Mouse (Mus musculus) cerebellum, adult 9-11 months (tissue): ENCODE data around the gene Ccl6.

Source experiments
- DNase-seq: peaks from one replicate; pipeline ENCODE4 v3.0.0; 2022

Ccl6 gene

DNA sequence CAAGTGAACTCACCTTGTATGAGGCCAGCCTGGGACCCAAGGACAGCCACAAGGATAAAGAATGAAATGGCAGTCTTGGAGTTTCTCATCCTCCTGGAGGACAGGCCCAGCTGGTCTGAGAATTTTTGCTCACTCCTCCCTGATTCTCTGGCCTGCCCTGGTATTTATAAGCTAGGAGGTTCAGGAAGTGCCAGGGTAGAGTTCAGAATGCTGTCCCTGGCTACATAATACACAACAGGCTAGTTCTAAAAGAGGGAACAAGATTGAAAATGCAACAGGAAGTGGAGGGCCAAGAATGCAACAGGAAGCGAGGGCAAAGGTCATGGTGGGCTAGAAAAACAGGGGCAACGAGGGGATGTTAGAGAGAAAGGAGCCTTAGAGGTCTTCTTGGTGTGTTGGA lies at the start of gene Ccl6:
Gene Ccl6, minus strand, starts transcription at position 235 of the 400 bp plus-strand sequence.
- no peak for DNase-seq

DNA sequence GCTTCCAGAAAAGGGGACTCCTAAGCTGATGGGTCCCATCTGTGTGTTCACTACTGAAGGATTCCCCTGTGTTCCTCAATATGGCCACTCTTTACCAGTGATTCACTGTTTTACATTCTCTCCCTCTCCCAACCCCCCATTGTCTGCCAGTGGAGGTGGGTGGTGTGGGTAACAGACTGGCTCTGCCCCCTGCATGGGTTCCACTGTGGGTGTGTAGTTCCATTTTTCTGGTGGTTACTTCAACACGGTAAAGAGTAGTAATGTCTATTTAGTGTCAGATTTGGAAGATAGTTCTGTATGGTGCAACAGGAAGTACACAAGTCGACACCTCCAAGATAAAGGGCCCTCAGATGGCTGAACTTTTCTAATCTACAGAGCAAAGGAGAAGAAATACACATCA lies 48.3 kb upstream of the Ccl6 start:
- DNase-seq, result no peak

DNA sequence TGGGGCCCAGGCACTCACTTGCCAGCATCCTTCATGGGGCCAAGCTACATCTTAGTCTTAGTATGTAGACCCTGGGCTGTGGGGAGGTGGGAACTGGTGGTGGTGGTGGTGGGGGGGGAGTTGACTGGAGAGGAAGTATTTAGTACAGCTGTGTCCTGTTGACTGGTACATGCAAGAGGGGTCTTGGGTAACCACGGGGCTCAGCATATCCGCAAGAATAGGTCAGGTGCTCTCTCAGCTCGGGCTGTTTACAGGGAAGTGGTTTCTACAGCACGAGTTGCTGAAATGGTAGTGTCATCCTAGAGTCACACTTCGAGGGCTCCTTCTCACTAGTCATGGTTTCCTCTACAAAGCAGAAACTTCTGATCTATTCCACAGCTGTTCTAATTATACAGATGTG lies 47.3 kb upstream of the Ccl6 start:
- DNase-seq, result no peak

DNA sequence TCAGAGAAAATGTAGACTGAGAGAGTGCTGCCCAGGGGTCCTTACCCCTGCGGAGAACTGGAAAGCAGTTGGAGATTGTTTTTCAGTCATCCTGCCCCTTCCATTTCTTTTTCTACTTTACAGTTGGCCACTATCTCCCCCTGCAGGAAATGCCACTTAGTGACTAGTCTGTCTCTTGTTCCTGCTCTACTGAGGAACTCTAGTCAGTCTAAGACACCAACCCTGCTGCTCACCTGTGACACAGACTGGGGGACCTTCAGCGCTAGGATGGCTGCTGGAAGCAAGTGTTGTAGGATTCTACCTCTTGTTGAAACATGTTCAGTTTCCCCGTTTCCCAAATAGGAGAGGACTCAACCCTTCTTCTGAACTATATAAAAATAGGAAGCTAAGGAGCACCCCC lies 46.6 kb upstream of the Ccl6 start:
- DNase-seq, result no peak

DNA sequence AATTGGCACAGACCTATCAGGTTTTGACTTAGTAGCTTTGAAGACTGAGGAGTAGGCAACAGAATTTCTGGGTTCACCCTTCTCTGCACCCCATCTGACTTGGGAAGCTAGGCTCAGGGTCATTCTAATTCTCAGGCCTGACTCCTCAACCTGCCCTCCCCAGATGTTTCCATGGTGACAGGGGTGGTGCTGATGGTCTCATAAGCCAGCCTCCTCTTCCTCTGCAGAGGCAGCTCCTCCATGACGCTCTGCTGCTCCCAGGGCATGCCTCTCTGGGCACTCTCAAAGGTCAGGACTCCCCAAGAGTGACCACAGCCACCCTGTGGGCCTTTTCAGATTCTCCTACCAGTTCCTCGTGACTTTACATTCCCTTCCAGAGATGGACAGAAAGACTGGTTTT lies 46.0 kb upstream of the Ccl6 start:
- DNase-seq, result no peak

DNA sequence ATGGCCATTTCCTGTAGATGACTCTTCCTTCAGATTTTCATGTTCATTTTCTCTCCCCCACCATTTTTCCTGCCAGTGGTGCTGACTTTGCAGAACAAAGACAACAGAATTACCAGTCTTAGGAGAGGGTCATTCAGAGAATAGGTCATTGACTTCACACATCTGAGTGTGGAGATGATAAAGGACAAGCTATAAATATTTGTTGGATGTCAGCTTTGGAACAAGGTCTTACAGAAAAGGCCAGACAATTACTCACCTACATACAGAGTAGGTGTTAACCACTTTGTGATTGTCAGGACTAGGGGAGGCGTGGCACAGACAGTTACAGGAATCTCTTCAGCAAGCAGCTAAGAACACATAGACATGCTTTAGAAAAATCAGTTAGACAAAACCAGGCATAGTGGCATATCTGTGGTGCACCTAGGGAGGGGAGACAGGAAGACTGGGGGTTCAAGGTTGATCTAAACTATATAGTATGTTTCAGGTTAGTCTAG lies 43.9 kb upstream of the Ccl6 start:
- DNase-seq, result no peak

DNA sequence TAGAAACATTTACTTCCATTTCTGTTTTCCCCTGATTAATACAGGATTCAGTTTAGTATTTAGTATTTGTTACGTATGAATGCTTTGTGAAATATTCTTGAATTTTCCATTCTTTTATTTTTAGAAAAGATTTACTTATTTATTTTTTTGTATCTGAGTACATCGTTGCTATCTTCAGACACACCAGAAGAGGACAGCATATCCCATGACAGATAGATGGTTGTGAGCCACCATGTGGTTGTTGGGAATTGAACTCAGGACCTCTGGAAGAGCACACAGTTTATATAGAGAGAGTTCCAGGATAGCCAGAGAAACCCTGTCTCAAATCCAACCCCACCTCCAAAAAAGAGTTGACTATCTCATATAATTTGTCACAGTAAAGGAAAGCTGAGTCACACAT lies 42.0 kb upstream of the Ccl6 start:
- DNase-seq, result no peak

DNA sequence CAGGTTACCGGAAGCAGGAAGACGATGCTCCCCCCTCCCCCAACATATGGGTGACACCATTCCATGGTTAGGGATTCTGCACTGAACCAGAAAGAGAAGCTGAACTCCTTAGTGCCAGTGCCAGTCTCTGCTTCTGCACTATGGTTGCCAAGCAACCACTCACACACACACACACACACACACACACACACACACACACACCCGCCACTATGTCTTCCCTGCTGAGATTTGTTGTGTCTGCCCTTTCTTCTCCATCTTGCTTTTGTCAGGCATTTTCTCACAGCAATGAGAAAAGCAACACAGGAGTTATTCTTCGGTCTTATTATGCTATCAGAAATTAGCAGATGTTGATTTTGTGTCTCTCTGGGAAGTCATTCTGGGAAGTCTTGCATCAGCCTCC lies 41.5 kb upstream of the Ccl6 start:
- no peak for DNase-seq

DNA sequence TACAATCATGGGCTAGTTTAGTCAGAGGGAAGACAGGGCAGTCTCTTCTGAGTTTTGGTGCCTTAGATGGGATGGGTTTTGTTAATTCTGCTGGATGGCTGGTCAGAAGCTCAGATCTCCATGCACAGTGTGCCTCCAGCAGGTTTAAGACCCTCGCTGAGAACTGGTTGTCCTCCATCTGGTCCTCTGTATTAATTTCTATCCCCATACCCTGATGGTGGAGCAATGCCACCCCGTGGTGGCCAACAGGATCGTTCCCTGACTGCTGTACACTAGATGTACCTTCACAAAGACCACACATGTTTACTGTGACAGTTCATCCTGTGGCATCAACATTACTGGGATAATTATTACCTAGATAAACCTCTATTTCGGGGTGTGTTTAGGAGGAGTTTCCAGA lies 39.9 kb upstream of the Ccl6 start:
- no peak for DNase-seq

DNA sequence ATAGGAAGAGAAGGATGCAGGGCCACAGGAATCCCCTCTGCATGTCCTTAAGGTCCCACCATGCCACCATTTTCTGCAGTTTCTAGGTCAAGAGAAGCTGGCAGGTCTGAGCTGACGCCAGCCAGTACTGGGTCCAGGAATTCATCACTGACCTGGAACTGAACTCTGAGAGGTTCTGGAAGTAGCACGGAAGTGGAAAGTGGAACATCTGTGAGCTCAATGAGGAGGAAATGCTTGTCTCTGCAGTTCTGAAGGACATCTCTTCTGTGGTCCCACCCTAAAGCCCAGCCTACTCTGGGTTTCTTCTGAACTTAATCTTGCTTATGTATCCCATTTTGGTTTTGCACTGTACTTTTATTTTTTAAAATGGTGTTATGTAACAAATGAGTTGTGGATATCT lies 38.2 kb upstream of the Ccl6 start:
- no peak for DNase-seq

DNA sequence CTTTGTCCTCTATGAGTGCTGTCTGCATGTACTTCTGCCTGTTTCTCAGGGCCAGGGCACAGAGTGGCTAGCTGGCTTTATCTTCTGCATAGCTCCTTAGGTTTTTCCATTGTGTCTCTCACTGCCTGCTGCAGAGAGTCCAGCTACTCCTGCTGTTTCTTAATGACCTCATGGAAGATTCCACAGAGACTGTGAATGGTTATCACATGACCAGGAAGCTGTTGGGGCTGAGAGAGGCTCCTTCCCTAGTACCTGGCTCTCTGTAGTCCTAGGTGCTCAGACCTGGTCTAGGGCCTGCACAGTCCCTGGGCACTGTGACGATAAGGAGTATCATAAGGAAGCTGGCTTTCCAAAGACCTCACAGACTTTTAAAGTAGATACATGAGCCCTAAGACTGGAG lies 37.7 kb upstream of the Ccl6 start:
- no peak for DNase-seq

DNA sequence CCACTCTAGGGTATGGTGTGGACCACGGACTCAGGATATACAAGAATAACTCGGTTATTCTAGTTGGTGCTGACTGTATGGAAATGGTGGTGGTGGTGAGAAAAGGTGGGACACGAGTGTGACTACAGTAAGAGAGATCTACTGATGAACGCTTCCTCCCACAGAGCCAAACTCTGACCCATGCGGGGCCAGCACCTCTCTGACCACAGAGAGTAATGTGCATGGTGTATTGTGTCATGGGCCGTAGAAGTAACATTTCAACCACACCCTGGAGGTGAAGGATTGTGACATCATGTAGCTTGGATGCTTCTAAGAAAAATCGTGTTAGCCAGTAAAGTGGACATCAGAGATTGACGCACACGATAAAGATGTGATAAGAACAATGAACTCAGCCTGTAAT lies 35.9 kb upstream of the Ccl6 start:
- DNase-seq, result no peak

DNA sequence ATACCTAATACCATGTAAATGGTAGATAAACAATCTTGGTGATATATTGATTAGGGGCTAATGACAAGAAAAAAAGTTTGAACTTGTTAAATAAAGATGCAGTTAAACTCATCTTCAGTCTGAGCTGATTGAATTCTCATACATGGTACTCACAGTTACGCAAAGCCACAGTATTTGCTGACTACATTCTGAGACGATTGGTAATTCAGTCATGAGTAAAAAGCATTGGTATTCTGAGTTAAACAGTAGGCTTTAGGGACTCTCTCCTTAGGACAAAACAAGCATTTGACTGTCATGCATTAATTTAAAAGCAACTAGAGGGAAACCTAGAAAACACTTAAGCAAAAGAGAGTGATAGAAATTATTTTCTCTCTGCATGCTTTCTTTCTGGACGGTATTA lies 30.7 kb upstream of the Ccl6 start:
- no peak for DNase-seq

DNA sequence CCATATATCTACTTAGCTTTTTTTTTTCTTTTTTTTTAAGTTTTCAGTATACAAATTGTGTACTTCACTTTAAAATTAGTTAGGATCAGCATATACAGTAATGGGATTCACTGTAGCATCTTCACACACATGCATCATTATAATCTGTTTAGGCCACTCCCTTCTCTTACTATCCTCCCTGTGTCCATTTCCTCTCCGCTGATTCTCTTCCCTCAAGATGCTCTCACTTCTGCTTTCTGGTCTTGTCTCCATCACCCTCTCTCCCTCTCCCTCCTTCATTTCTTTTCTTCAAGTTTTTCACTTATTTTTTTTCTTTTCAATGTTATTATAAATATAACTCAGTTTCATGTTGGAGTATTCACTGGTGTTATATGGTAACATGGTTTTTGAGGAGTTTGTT lies 26.1 kb upstream of the Ccl6 start:
- DNase-seq, result no peak

DNA sequence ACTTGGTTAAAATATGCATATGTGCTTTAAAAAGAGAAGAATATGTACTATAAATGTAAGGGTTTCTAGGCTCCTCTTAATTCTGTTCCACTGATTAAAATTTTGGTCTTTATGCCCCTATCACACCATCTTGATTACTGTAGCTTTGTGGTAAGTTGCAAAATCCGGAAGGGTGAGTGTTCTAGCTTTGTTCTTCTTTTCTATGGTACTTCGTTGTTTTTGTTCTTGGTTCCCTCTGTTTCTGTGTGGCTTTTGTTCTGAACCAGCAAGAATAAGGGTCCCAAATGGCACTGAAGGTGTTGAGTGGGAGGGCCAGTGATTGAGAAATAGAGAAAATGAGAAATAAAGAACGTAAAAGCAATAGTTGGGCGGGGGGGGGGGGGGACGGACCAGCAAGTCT lies 25.4 kb upstream of the Ccl6 start:
- no peak for DNase-seq

DNA sequence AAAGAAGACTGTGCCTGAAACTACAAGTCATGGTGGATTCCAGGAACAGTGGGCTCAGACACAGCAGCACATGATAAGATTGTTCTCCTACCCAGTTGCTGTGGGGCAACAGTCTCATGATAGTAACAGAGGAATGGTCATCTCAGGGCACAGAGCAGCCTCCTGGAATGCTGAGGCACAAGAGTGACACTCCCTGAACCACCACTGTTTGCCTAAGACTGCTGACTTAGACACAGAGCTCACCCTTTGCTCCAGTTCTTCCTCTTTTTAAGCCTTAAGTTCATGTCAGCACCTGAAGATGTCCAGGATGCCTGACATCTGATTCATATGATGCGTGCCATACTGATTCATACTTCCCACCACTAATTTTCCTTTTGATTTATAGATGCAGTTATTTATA lies 23.7 kb upstream of the Ccl6 start:
- DNase-seq, result no peak

DNA sequence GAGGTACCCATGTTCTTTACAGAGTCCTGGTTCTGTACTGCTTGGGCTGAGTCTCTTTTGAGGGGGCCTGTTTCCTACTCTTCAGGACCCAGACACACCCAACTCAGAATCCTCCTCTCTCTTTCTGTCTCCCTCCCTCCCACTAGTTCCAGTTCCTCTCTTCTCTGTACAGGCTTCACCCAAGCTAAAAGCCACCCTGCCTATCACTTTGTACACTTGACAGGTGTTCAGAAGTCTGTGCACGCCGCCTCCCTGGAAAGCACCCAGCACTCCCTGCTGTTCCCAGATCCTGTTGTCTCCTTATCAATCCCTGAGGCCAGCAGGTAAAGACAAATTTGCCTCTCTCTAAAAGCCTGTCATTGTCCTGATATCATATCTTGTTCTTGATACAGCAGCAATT lies 18.0 kb upstream of the Ccl6 start:
- DNase-seq, result no peak

DNA sequence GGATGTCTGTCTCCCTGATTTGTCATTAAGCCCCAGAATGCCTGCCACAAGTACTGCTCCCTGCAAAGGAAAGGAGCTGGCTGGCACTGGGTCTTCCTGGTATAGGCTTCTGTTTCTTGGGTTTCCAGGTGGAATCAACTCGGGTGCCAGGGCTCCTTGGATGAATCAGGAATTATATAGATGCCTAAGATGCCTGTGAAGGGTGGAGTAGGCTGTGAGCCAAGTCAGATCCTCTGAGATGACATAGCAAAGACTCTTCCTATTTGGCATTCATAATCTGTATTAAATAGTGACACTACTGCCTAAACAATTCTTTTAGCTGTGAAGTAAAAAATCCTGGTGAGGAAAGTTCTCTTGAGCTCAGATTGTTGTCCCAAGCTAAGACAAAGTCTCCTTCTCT lies 13.5 kb upstream of the Ccl6 start:
- DNase-seq, result no peak

DNA sequence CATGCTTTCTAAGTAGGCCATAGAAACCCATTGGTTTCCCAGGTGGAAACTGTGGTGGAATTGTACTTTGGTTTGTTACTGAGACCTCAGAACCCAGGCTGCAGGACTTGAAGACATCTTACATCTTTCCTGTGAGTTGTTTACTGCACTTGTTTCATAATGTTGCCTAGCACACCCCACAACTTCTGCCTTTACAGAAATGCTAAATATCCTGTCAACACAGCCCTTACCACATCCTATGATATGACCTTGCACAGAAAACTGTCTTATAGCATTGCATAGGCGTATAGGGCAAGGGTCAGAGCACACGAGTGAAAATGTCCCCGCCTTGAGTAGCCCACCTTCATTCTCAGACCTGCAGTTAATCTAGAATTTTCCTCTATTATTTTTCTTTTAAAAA lies 12.6 kb upstream of the Ccl6 start:
- DNase-seq, result no peak

DNA sequence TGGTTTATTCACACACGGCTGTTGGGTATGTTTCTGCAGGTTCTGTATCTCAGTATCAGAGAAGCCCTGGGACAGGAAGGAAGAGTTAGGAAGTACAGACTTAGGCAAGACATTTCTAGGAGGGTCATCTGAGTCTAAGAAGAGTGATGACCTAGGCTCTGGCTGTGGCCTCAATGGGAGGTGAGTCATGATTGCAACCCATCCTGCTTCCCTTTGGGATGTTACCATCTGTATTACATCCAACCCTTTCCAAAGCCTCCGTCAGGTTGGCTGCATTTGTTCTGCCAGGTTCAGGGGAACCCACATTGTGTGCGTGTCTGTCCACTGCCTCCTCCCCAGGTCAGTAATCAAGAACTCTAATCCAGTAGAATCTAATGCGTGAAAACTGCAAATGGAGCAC lies 11.8 kb upstream of the Ccl6 start:
- no peak for DNase-seq

DNA sequence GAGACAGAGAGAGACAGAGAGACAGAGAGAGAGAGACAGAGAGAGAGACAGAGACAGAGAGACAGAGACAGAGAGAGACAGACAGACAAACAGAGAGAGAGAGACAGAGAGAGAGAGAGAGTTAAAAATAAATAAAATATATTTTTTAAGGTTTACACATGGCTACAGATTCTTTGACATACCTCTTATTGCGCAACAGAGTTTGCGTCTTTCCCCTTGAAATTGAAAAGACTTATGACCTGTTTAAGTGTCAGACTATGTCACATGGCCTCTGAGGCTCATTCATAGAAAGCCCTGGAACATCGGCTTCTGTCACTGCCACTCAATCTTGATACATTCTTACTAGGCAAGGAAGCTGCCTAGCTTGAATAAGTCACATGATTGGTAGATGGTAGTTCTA lies 10.5 kb upstream of the Ccl6 start:
- no peak for DNase-seq

DNA sequence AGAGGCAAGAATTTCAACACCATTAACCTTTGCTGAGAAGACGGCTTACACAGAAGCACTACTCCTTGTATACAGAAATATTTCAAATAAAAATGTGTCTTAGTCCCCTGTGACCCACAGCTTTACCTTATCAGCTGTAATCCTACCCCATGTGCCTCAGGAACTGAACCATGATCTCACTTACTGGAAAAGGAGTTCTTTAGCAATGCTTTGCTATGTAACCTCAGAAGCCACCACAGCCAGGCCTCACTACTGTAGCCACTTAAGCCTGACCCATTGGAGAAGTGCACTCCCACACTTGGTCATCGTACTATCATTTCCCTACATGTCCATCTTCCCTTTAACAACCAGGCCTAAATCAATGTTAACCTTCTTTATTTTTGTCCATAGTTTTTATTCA lies 7.7 kb upstream of the Ccl6 start:
- no peak for DNase-seq

DNA sequence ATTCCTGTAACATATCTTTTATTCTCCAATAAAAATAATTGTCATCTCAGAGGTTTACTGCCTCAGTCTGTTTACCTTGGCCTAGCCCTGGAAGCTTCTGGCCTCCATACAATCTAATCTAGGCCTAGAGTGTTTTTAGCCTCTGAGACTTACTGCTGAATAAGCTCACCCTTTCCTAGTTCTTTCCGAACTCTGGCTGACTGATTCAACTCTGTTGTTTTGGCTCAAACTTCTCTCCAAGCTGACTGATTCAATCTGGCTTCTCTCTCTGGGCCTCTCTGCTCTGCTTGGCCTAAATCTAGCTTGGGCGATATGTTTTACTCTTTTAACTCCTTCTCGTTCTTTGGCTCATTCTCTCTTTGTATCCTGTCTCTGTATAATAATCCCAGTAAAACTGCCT lies 6.1 kb upstream of the Ccl6 start:
- no peak for DNase-seq

DNA sequence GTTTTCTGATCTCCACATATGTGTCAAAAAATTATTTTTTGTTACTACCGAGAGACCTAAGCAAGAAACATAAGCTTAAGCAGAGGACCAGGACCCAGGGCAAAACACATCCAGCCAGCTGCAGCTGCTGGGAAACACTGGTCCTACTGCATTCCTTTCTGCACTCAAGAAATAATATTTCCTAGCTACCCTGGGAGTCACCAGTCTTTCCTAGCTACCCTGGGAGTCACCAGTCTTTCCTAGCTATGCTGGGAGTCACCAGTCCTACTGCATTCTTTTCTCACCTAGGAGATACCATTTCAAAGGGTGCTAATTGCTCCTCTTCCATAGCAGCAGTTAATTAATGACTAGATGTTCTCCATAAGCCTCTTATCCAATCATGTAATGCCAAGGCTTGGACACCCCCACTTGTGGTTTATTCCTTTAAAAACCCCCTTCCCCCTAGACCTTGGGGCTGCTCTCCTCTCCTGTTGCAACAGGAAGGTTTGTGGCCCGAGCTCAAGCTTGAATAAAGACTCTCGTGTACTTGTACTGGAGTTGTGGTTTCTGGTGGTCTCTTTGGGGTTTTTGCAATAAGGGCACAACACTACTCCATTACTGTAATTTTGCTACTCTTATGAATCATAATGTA lies 5.4 kb upstream of the Ccl6 start:
- no peak for DNase-seq

DNA sequence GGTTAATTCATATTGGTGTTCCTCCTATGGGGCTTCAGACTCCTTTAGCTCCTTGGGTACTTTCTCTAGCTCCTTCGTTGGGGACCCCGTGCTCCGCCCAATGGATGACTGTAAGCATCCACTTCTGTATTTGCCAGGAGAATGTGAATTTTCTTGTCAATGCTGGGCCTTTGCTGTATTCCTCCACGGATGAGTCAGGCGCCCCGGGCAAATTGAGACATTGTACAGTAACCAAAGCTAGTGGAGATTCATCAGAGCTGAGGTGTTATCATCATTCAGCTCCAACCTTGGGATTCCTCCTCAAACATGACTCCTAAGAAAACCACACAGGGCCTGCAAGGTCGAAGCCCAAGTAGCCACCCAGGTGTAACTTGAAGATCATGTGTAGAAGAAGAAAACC lies 4.9 kb upstream of the Ccl6 start:
- no peak for DNase-seq
